Mouse (Mus musculus) forebrain, postnatal 0 days (tissue): Measurements from ENCODE around the gene Fam72a. TPM values are rescaled to one million over a fixed set of nuclear protein-coding genes. Genes with fewer than 3 reads are reported as not detected.
A peak's percentile ranks its signal among the peaks of the same experiment; 100 is the strongest.
"Not testable (repeated sequence)": the region's sequence is repeated elsewhere in the genome, so short reads cannot be mapped to it uniquely, and the experiment has no call there.

Experiments used
- ATAC-seq: fragments of 200-750 bp; cut with Nextera tagmentation; 2 replicates; pipeline ENCODE4 v1.8.0; 2017; ENCODE audit warnings: mild to moderate bottlenecking, moderate library complexity
- DNase-seq: peaks from one replicate; pipeline ENCODE4 v3.0.0-alpha.2; 2015
- H3K27ac ChIP-seq: fragments of 300-500 bp; sonication (generic); 2 replicates; pipeline ENCODE4 v1.5.1; 2014; ENCODE audit warnings: low read depth, mild to moderate bottlenecking, antibody characterized with exemption, low read length, moderate library complexity, mixed read lengths
- H3K27me3 ChIP-seq: fragments of 300-500 bp; sonication (generic); 2 replicates; pipeline ENCODE4 v1.6.1; 2014; ENCODE audit warnings: mild to moderate bottlenecking, low read length, mixed read lengths; ENCODE audit not compliant: insufficient read depth
- H3K36me3 ChIP-seq: fragments of 300-500 bp; sonication (generic); 2 replicates; pipeline ENCODE4 v1.6.1; 2014; ENCODE audit warnings: mild to moderate bottlenecking, moderate library complexity; ENCODE audit not compliant: insufficient read depth
- H3K4me1 ChIP-seq: fragments of 300-500 bp; sonication (generic); 2 replicates; pipeline ENCODE4 v1.6.1; 2014; ENCODE audit warnings: antibody characterized with exemption; ENCODE audit not compliant: insufficient read depth
- H3K4me2 ChIP-seq: fragments of 300-500 bp; sonication (generic); 2 replicates; pipeline ENCODE4 v1.6.1; 2014; ENCODE audit warnings: low read depth, mild to moderate bottlenecking, moderate library complexity
- H3K4me3 ChIP-seq: fragments of 300-500 bp; sonication (generic); 2 replicates; pipeline ENCODE4 v1.5.1; 2014; ENCODE audit warnings: low read depth, low read length, mixed read lengths
- H3K9ac ChIP-seq: fragments of 300-500 bp; sonication (generic); 2 replicates; pipeline ENCODE4 v1.6.1; 2014; ENCODE audit warnings: mild to moderate bottlenecking
- H3K9me3 ChIP-seq: fragments of 300-500 bp; sonication (generic); 2 replicates; pipeline ENCODE4 v1.6.1; 2016; ENCODE audit warnings: low read length
- CTCF ChIP-seq: sonication (generic); IDR thresholded peaks from 2 replicates; pipeline ENCODE4 v1.5.1; 2016; ENCODE audit warnings: antibody characterized with exemption, control low read depth, low read depth
- WGBS: fragments of 180-500 bp; shearing (Covaris S2); extraction: QIAGEN DNeasy Blood & Tissue Kit; methylation state at CpG from one replicate; pipeline ENCODE4 v1.1.7; 2014; 5-methylcytosine and 5-hydroxymethylcytosine counted together
- polyA plus RNA-seq: library from polyadenylated mRNA; unstranded; fragments of >200 nt; fragmentation: Nextera tagmentation; extraction: Ambion mirVana; gene quantifications from 2 replicates; pipeline ENCODE4 v1.2.1, GENCODE M21; 2015
- total RNA-seq: library from RNA; depleted of rRNA; stranded (reverse); fragments of >200 nt; gene quantifications from 2 replicates; pipeline ENCODE4 v1.2.3, GENCODE M21; 2014

The Fam72a gene
- total and polyA plus RNA-seq, 2 experiments from 2014 or later: 0.86 to 1.5 TPM

DNA sequence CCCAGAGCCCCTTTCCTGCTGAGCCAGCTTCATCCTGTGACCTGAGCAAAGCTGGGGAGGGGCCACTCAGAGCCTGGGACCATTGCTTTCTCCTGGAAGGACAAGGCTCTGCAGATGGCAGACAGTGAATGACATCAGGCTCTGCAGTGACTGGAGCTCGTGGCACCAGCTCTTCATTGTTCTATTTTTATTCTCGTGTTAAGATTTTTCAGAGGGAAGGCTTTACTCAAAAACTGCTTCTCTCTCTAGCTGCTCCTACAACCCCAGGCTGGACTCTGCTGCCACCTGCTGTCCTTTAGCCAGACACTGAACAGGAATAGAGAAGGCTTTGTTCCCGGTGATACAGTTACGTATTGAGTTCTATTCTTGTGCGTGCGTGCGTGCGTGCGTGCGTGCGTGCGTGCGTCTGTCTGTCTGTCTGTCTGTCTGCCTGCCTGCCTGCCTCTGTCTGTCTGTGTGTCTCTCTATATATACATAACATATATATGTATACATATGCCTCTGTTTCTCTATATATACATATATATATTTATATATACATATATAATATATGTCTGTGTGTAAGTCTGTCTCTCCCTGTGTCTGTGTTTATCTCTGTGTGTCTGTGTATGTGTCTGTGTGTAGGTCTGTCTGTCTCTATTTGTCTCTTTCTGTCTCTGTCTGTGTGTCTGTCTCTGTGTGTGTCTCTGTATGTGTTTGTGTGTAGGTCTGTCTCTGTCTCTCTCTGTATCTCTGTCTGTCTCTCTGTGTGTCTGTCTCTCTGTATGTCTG lies 27.5 kb downstream of the Fam72a start:
- Histone ChIP-seq H3K36me3 (no peaks in the 10 kb centered on the region), H3K4me1 (no peaks in the 10 kb centered on the region), H3K27me3 (no peaks in the 10 kb centered on the region), H3K4me3 (no peak overlapping the region), H3K9me3 (no peaks in the 10 kb centered on the region), H3K27ac (peak overlapping the region; percentile 90), H3K9ac (peak overlapping the region; percentile 60), H3K4me2 (peak overlapping the region; percentile 35)
- ATAC-seq (peak; percentile 100), DNase-seq (peak; percentile 93)
- TF ChIP-seq CTCF: peak; percentile 93
- WGBS: under 1% methylated on average over 13 of the region's 13 CpGs

DNA sequence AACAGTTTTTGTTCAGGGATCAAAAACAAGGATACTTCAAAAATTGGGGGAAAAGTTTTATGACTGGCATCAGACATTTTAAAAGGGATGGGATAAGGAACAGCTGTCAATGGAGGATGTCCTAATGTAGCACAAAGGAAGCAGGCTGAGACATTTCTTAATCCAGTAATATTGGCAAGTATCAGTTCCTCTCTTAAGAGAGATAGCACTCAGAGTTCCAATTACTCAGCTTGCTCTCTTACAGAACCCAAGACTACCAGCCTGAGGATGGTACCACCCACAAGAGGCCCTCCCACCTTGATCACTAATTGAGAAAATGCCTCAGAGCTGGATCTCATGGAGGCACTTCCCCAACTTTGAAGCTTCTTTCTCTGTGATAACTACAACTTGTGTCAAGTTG lies 32.8 kb downstream of the Fam72a start:
- no peak for DNase-seq
- H3K4me3 ChIP-seq: no peak overlapping the region
- H3K4me2 ChIP-seq: no peak overlapping the region
- no peaks in the 10 kb centered on the region for H3K9me3 ChIP-seq
- no peak for TF ChIP-seq CTCF
- H3K4me1 ChIP-seq: no peaks in the 10 kb centered on the region
- no peaks in the 10 kb centered on the region for H3K36me3 ChIP-seq
- no peak overlapping the region for H3K9ac ChIP-seq
- no peak overlapping the region for H3K27ac ChIP-seq
- no peaks in the 10 kb centered on the region for H3K27me3 ChIP-seq
- no peak for ATAC-seq

DNA sequence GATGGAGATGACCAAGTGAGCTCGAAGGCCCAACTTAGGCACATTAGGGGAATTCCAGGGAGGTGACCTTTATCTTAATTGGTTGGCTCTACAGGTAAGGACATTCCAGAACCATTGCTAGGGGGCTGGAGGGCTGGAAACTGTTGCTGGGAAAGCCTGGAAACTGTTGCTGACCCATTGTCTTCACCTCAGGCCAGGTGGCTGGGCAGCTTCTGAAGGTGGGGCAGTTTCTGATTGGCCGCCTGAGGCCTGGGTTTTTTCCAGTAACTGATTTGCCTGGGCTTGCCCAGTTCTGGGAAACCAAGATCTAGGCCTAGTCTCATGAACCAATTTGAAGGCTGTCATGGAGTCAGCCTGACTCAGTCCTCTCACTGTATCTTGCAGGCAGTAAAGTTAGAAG lies 34.4 kb downstream of the Fam72a start:
- H3K9me3 ChIP-seq: no peaks in the 10 kb centered on the region
- TF ChIP-seq CTCF: no peak
- no peak overlapping the region for H3K27ac ChIP-seq
- ATAC-seq (no peak), DNase-seq (no peak)
- no peak overlapping the region for H3K9ac ChIP-seq
- H3K36me3 ChIP-seq: no peaks in the 10 kb centered on the region
- H3K4me1 ChIP-seq: no peaks in the 10 kb centered on the region
- WGBS: 95% methylated on average over 2 of the region's 2 CpGs
- no peak overlapping the region for H3K4me2 ChIP-seq
- H3K27me3 ChIP-seq: no peaks in the 10 kb centered on the region
- no peak overlapping the region for H3K4me3 ChIP-seq

DNA sequence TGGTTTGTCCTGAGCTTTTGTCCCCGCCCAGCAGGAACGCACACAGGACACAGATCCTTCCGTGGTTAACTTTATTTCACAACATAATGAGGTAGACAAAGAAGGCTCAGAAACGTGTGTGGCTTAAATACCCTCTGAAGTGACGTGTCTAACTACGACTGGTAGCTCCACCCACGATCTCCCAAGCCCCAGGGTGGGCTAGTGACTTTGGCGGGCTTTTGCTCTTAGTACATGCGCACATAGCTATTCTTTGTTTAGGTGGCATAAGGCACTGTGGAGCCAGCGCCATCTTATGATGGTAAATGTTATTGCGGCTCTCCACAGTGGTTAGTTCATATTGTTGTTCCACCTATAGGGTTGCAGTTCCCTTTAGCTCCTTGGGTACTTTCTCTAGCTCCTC lies 38.4 kb downstream of the Fam72a start:
- 33% methylated on average over 11 of the region's 11 CpGs for WGBS
- DNase-seq (peak; percentile 19), ATAC-seq (peak; percentile 78)
- not testable (repeated sequence) for H3K9me3 ChIP-seq, H3K27me3 ChIP-seq, H3K4me2 ChIP-seq, H3K27ac ChIP-seq, H3K9ac ChIP-seq, H3K36me3 ChIP-seq, H3K4me3 ChIP-seq, H3K4me1 ChIP-seq
- TF ChIP-seq CTCF: peak; percentile 36

DNA sequence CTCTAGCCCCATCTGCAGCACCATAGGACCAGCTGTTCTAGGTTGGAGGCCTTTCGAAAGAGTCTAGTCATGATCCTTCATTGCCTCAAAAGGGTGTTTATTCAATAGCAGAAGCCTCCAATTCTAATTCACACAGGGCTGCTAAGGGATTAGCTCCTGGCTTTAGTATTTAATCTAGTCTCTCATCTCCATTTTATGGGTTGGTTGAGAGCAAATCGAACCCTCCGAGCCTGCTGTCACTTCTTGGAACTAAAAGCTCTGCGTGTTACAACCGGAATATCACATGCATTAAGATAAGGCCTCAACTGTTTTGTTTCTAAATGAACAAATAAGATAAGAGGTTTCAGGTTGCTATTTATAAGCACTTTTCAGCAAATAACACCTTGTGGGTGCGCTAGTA lies 42.0 kb downstream of the Fam72a start:
- 90% methylated on average over 6 of the region's 6 CpGs for WGBS
- no peak for ATAC-seq
- H3K36me3 ChIP-seq: no peaks in the 10 kb centered on the region

DNA sequence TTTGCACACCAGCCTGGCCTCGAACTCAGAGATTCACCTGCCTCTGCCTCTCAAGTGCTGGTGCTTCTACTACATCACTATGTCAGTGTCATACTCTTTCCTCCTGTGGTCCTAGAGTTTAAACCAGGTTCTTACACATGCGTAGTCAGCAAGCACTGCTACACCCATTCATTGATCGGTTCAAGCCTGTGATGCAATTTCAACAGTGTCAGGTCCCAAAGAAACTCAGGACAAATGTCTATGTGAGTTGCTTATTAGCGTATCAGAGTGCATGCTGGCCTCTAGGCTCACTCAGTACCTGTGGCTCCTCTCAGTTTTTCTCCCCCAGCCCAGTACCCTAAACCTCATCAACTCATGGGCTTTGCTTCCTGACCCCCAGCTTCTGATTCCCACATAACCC lies 42.7 kb downstream of the Fam72a start:
- H3K27me3 ChIP-seq: no peaks in the 10 kb centered on the region
- H3K4me1 ChIP-seq: no peaks in the 10 kb centered on the region
- H3K9ac ChIP-seq: no peak overlapping the region
- no peaks in the 10 kb centered on the region for H3K9me3 ChIP-seq
- H3K36me3 ChIP-seq: no peaks in the 10 kb centered on the region
- no peak for TF ChIP-seq CTCF
- no peak for ATAC-seq
- H3K27ac ChIP-seq: no peak overlapping the region
- no peak overlapping the region for H3K4me2 ChIP-seq
- H3K4me3 ChIP-seq: no peak overlapping the region
- DNase-seq: no peak
- 89% methylated on average over 4 of the region's 4 CpGs for WGBS

More for the DNA sequence above, 42.0 kb downstream of the Fam72a start:
- Histone ChIP-seq H3K9ac (no peak overlapping the region), H3K27me3 (no peaks in the 10 kb centered on the region), H3K4me1 (no peaks in the 10 kb centered on the region), H3K4me3 (no peak overlapping the region), H3K27ac (no peak overlapping the region), H3K4me2 (no peak overlapping the region), H3K9me3 (no peaks in the 10 kb centered on the region)
- DNase-seq: no peak
- TF ChIP-seq CTCF: no peak

DNA sequence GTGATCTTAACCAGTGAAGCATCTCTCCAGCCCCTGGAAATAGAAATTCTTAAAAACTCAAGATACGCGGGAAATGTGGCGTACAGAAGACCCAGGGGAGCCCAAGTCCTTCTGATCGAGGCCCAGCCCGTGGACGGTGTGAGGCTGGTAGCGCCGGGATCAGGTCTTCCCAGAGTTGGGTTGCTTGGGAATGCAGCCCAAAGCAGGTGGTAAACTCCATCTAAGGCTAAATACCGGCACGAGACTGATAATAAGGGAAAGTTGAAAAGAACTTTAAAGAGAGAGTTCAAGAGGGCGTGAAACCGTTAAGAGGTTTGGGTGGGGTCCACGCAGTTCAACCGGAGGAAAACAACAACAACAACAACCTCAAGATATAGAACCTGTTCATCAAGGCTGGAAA lies 46.0 kb downstream of the Fam72a start:
- Histone ChIP-seq H3K4me3 (no peak overlapping the region), H3K27me3 (no peaks in the 10 kb centered on the region), H3K4me2 (no peak overlapping the region), H3K9me3 (no peaks in the 10 kb centered on the region), H3K27ac (no peak overlapping the region), H3K9ac (no peak overlapping the region), H3K36me3 (no peaks in the 10 kb centered on the region), H3K4me1 (no peaks in the 10 kb centered on the region)
- WGBS: 89% methylated on average over 14 of the region's 14 CpGs
- DNase-seq (no peak), ATAC-seq (no peak)
- no peak for TF ChIP-seq CTCF
